Mouse (Mus musculus): Measurements from ENCODE around the gene Bcl2l13.

DNA sequence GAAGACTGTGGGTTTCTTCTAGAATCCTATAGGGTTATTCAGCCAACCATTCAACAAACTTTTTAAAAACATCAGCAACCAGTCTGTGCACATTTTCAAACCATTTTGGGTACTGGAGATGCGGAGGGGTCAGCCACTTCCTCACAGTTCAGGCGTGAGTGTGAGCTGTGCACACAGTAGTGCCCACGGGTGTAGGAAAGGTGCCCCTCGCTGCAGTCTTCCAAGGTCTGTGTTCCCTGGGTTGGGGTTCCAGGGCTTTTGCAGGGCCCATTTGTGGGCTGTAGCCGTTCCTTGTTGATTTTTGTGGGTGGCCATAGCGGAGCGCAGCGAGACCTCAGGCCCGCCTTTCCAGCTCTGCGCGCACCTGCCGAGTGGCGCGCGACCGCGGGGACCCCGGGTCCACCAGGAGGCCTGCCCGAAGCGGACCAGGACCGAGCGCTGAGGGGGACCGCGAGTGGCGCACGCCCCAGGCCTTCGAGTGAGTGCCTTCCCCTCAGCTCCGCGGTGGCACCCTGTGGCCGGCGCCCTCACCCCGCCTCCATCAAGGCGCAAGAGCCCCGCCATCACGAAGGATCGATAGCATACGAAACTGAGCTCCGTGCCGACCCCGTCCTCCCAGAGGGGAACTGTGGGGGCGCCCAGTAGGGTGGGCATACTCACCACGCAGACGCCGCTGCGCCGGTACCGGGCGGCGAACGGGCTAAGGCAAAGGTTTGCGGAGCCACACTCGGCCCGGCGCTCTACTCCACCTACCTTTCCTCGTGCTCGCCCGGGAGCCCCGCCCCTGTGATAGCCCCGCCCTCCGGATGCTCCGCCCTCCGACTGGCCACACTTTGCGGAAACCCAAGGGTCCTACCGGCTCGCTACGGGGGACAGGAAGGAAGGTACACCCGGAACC lies 80.3 kb downstream of the Bcl2l13 start, which contains the start of gene Bid:
- TF ChIP-seq CTCF (IDR thresholded peaks at IDR 0.05; ENCODE audit: low read depth) (no peak), EP300 (IDR thresholded peaks at IDR 0.05; ENCODE audit: low read depth) (no peak)
